Mouse (Mus musculus) liver, embryonic 13.5 days (tissue): ENCODE measurements at regions not wholly inside any gene's neighbourhood (a gene's known extent, or its start where the extent isn't known, plus 50 kb on each side); places are given as distances from the start of the nearest gene placed in this dataset.

Experiments used
- ATAC-seq: fragments of 200-750 bp; cut with Nextera tagmentation; 2 replicates; pipeline ENCODE4 v1.8.0; 2017; ENCODE audit warnings: low read depth, mild to moderate bottlenecking, moderate number of reproducible peaks, moderate library complexity
- DNase-seq: peaks from one replicate; pipeline ENCODE4 v3.0.0; 2022
- H3K27ac ChIP-seq: fragments of 300-500 bp; sonication (generic); 2 replicates; pipeline ENCODE4 v1.5.1; 2015; ENCODE audit warnings: moderate library complexity, mild to moderate bottlenecking, inconsistent platforms
- H3K27me3 ChIP-seq: fragments of 300-500 bp; sonication (generic); 2 replicates; pipeline ENCODE4 v1.6.1; 2015; ENCODE audit warnings: mild to moderate bottlenecking, inconsistent platforms
- H3K36me3 ChIP-seq: fragments of 300-500 bp; sonication (generic); 2 replicates; pipeline ENCODE4 v1.6.1; 2015; ENCODE audit warnings: mild to moderate bottlenecking, inconsistent platforms
- H3K4me1 ChIP-seq: fragments of 300-500 bp; sonication (generic); replicated peaks from 2 replicates; pipeline ENCODE4 v1.6.1; 2015; ENCODE audit warnings: inconsistent platforms
- H3K4me2 ChIP-seq: fragments of 300-500 bp; sonication (generic); 2 replicates; pipeline ENCODE4 v1.6.1; 2015; ENCODE audit warnings: inconsistent platforms, mild to moderate bottlenecking, moderate library complexity
- H3K4me3 ChIP-seq: fragments of 300-500 bp; sonication (generic); replicated peaks from 2 replicates; pipeline ENCODE4 v1.5.1; 2015; ENCODE audit warnings: mild to moderate bottlenecking, inconsistent platforms
- H3K9ac ChIP-seq: fragments of 300-500 bp; sonication (generic); 2 replicates; pipeline ENCODE4 v1.6.1; 2015; ENCODE audit warnings: mild to moderate bottlenecking, inconsistent platforms
- H3K9me3 ChIP-seq: fragments of 300-500 bp; sonication (generic); replicated peaks from 2 replicates; pipeline ENCODE4 v1.6.1; 2016; ENCODE audit warnings: inconsistent platforms
- WGBS: fragments of 180-500 bp; shearing (Covaris S2); methylation state at CpG from one replicate; pipeline ENCODE4 v1.1.7; 2015; ENCODE audit not compliant: insufficient replicate concordance; 5-methylcytosine and 5-hydroxymethylcytosine counted together

- 58% methylated on average over 2 of the region's 2 CpGs for WGBS
- no peaks in the 10 kb centered on the region for H3K9me3 ChIP-seq
- no peak overlapping the region for H3K9ac ChIP-seq
- H3K4me3 ChIP-seq = no peak overlapping the region
- no peaks in the 10 kb centered on the region for H3K27me3 ChIP-seq
- DNase-seq (no peak), ATAC-seq (no peak)
- no peak overlapping the region for H3K4me2 ChIP-seq
- no peaks in the 10 kb centered on the region for H3K36me3 ChIP-seq
- no peak overlapping the region for H3K27ac ChIP-seq
- peaks cover 13% of the 10 kb centered on the region for H3K4me1 ChIP-seq
These were observed 90.0 kb upstream of the Ercc6l2 start for GRCm38 (mm10) chr13:63724843-63725582.

GRCm38 (mm10) chr13:63726035-63726434 is 89.0 kb upstream of the Ercc6l2 start:
- Histone ChIP-seq H3K9ac (no peak overlapping the region), H3K4me1 (0 out of 2 replicates have a peak, but pooled peaks cover 4% of the 10 kb centered on the region), H3K4me2 (no peak overlapping the region), H3K4me3 (no peak overlapping the region), H3K27me3 (no peaks in the 10 kb centered on the region), H3K36me3 (no peaks in the 10 kb centered on the region), H3K27ac (no peak overlapping the region), H3K9me3 (no peaks in the 10 kb centered on the region)
- 66% methylated on average over 2 of the region's 2 CpGs for WGBS
- ATAC-seq (no peak), DNase-seq (no peak)

- Histone ChIP-seq H3K4me1 (no peaks in the 10 kb centered on the region), H3K4me2 (no peak overlapping the region), H3K9me3 (no peaks in the 10 kb centered on the region), H3K27ac (no peak overlapping the region), H3K9ac (no peak overlapping the region), H3K27me3 (no peaks in the 10 kb centered on the region), H3K4me3 (no peak overlapping the region), H3K36me3 (no peaks in the 10 kb centered on the region)
- DNase-seq (no peak), ATAC-seq (no peak)
- 82% methylated on average over 6 of the region's 6 CpGs for WGBS
These were observed 88.5 kb upstream of the Ercc6l2 start for GRCm38 (mm10) chr13:63726509-63726908.

- no peaks in the 10 kb centered on the region for H3K36me3 ChIP-seq
- no peak overlapping the region for H3K4me3 ChIP-seq
- no peak overlapping the region for H3K9ac ChIP-seq
- H3K4me1 ChIP-seq = no peaks in the 10 kb centered on the region
- H3K27ac ChIP-seq = no peak overlapping the region
- 65% methylated on average over 5 of the region's 5 CpGs for WGBS
- no peak overlapping the region for H3K4me2 ChIP-seq
- DNase-seq (no peak), ATAC-seq (no peak)
- no peaks in the 10 kb centered on the region for H3K27me3 ChIP-seq
- H3K9me3 ChIP-seq = no peaks in the 10 kb centered on the region
These were observed 79.3 kb upstream of the Ercc6l2 start for GRCm38 (mm10) chr13:63735739-63736138.

- Histone ChIP-seq H3K4me3 (no peak overlapping the region), H3K4me1 (no peaks in the 10 kb centered on the region), H3K27ac (no peak overlapping the region), H3K4me2 (no peak overlapping the region), H3K9ac (no peak overlapping the region), H3K9me3 (no peaks in the 10 kb centered on the region), H3K36me3 (no peaks in the 10 kb centered on the region), H3K27me3 (no peaks in the 10 kb centered on the region)
- ATAC-seq (no peak), DNase-seq (no peak)
- WGBS = 69% methylated on average over 2 of the region's 2 CpGs
These were observed 73.2 kb upstream of the Ercc6l2 start for GRCm38 (mm10) chr13:63741879-63742278.

GRCm38 (mm10) chr13:63748788-63749187 is 66.3 kb upstream of the Ercc6l2 start:
- WGBS = 54% methylated on average over 2 of the region's 2 CpGs

GRCm38 (mm10) chr13:63749997-63750396 is 65.0 kb upstream of the Ercc6l2 start:
- Histone ChIP-seq H3K9ac (no peak overlapping the region), H3K9me3 (no peaks in the 10 kb centered on the region), H3K4me1 (no peaks in the 10 kb centered on the region), H3K27me3 (no peaks in the 10 kb centered on the region), H3K4me3 (no peak overlapping the region), H3K27ac (no peak overlapping the region), H3K4me2 (no peak overlapping the region), H3K36me3 (no peaks in the 10 kb centered on the region)
- no peak for ATAC-seq
- DNase-seq = no peak
- WGBS = 60% methylated on average over 4 of the region's 4 CpGs

More at GRCm38 (mm10) chr13:63748788-63749187, 66.3 kb upstream of the Ercc6l2 start:
- no peaks in the 10 kb centered on the region for H3K27me3 ChIP-seq
- H3K9ac ChIP-seq = no peak overlapping the region
- H3K27ac ChIP-seq = no peak overlapping the region
- ATAC-seq (no peak), DNase-seq (no peak)
- H3K4me1 ChIP-seq = no peaks in the 10 kb centered on the region
- H3K4me3 ChIP-seq = no peak overlapping the region
- H3K36me3 ChIP-seq = no peaks in the 10 kb centered on the region
- H3K9me3 ChIP-seq = no peaks in the 10 kb centered on the region
- H3K4me2 ChIP-seq = no peak overlapping the region

- 39% methylated on average over 2 of the region's 2 CpGs for WGBS
- no peak overlapping the region for H3K4me3 ChIP-seq
- ATAC-seq (no peak), DNase-seq (no peak)
- H3K27ac ChIP-seq = no peak overlapping the region
- H3K9ac ChIP-seq = no peak overlapping the region
- no peak overlapping the region for H3K4me2 ChIP-seq
- no peaks in the 10 kb centered on the region for H3K27me3 ChIP-seq
- no peaks in the 10 kb centered on the region for H3K36me3 ChIP-seq
- no peaks in the 10 kb centered on the region for H3K9me3 ChIP-seq
- no peaks in the 10 kb centered on the region for H3K4me1 ChIP-seq
These were observed 63.8 kb upstream of the Ercc6l2 start for GRCm38 (mm10) chr13:63751196-63751595.

GRCm38 (mm10) chr13:63757061-63757460 is 58.0 kb upstream of the Ercc6l2 start:
- Histone ChIP-seq H3K4me1 (no peaks in the 10 kb centered on the region), H3K36me3 (no peaks in the 10 kb centered on the region), H3K9me3 (no peaks in the 10 kb centered on the region), H3K9ac (no peak overlapping the region), H3K4me3 (no peak overlapping the region), H3K27me3 (no peaks in the 10 kb centered on the region), H3K27ac (no peak overlapping the region), H3K4me2 (no peak overlapping the region)
- WGBS = 60% methylated on average over 5 of the region's 5 CpGs
- ATAC-seq = no peak
- DNase-seq = no peak

- ATAC-seq (no peak), DNase-seq (no peak)
- H3K9ac ChIP-seq = no peak overlapping the region
- no peaks in the 10 kb centered on the region for H3K4me1 ChIP-seq
- H3K27ac ChIP-seq = no peak overlapping the region
- no peaks in the 10 kb centered on the region for H3K36me3 ChIP-seq
- no peaks in the 10 kb centered on the region for H3K9me3 ChIP-seq
- no peak overlapping the region for H3K4me2 ChIP-seq
- no peak overlapping the region for H3K4me3 ChIP-seq
- no peaks in the 10 kb centered on the region for H3K27me3 ChIP-seq
These were observed 53.5 kb upstream of the Ercc6l2 start for GRCm38 (mm10) chr13:63761542-63761941.
